Mouse (Mus musculus) urinary bladder, postnatal 4 days (tissue): Measurements from ENCODE around the gene Rin3.

Experiments used
- DNase-seq, 2 experiments: peaks; one replicate each; pipeline ENCODE4 v3.0.0; 2021 to 2022; ENCODE audit warnings: low spot score in 2 of 2

The Rin3 gene

GRCm38 (mm10) chr12:102370931-102371500 is 88.2 kb downstream of the Rin3 start:
- DNase-seq: no peak

GRCm38 (mm10) chr12:102372322-102372721 is 89.5 kb downstream of the Rin3 start:
- no peak for DNase-seq

- no peak for DNase-seq
Measured at GRCm38 (mm10) chr12:102382180-102382579, 99.3 kb downstream of the Rin3 start.

- DNase-seq: no peak
Measured at GRCm38 (mm10) chr12:102383288-102383687, 100.4 kb downstream of the Rin3 start.

- DNase-seq: no peak
Measured at GRCm38 (mm10) chr12:102384819-102385218, 102.0 kb downstream of the Rin3 start.

- peak; percentile 64 to 87 for DNase-seq
Measured at GRCm38 (mm10) chr12:102387219-102387917, 104.5 kb downstream of the Rin3 start.

- no peak for DNase-seq
Measured at GRCm38 (mm10) chr12:102390042-102390441, 107.2 kb downstream of the Rin3 start.

GRCm38 (mm10) chr12:102391109-102391508 is 108.3 kb downstream of the Rin3 start:
- no peak for DNase-seq

- no peak for DNase-seq
Measured at GRCm38 (mm10) chr12:102391982-102392381, 109.1 kb downstream of the Rin3 start.

- DNase-seq: no peak
Measured at GRCm38 (mm10) chr12:102394496-102394895, 111.6 kb downstream of the Rin3 start.

- no peak for DNase-seq
Measured at GRCm38 (mm10) chr12:102395537-102395936, 112.7 kb downstream of the Rin3 start.

GRCm38 (mm10) chr12:102395998-102396991 is 113.4 kb downstream of the Rin3 start:
- no peak for DNase-seq

GRCm38 (mm10) chr12:102398588-102398987 is 115.7 kb downstream of the Rin3 start:
- DNase-seq: no peak

GRCm38 (mm10) chr12:102413171-102413570 is 130.3 kb downstream of the Rin3 start:
- DNase-seq: no peak

GRCm38 (mm10) chr12:102414686-102415085 is 131.8 kb downstream of the Rin3 start:
- DNase-seq: no peak

- no peak for DNase-seq
Measured at GRCm38 (mm10) chr12:102416391-102416837, 133.6 kb downstream of the Rin3 start.

GRCm38 (mm10) chr12:102416955-102417510 is 134.2 kb downstream of the Rin3 start:
- no peak for DNase-seq

- DNase-seq: no peak
Measured at GRCm38 (mm10) chr12:102417701-102418100, 134.9 kb downstream of the Rin3 start.

- no peak for DNase-seq
Measured at GRCm38 (mm10) chr12:102419544-102419943, 136.7 kb downstream of the Rin3 start.

- DNase-seq: peak in 1 of 2 experiments; percentile 30
Measured at GRCm38 (mm10) chr12:102420168-102420890, 137.5 kb downstream of the Rin3 start.

- DNase-seq: no peak
Measured at GRCm38 (mm10) chr12:102422065-102422464, 139.2 kb downstream of the Rin3 start.
